Mouse (Mus musculus) heart, embryonic 15.5 days (tissue): ENCODE measurements around the gene Dnm3. TPM values are rescaled to one million over a fixed set of nuclear protein-coding genes. Genes with fewer than 3 reads are reported as not detected.

Experiments used
- ATAC-seq: fragments of 200-750 bp; cut with Nextera tagmentation; replicated peaks from 2 replicates; pipeline ENCODE4 v1.8.0; 2017; ENCODE audit warnings: low read depth, moderate TSS enrichment; ENCODE audit not compliant: insufficient number of reproducible peaks, insufficient read depth, low FRiP score
- H3K27ac ChIP-seq: fragments of 300-500 bp; sonication (generic); 2 replicates; pipeline ENCODE4 v1.5.1; 2015; ENCODE audit warnings: mild to moderate bottlenecking, inconsistent platforms
- H3K27me3 ChIP-seq: fragments of 300-500 bp; sonication (generic); 2 replicates; pipeline ENCODE4 v1.6.1; 2015; ENCODE audit warnings: inconsistent platforms
- H3K36me3 ChIP-seq: fragments of 300-500 bp; sonication (generic); 2 replicates; pipeline ENCODE4 v1.6.1; 2015; ENCODE audit warnings: mild to moderate bottlenecking, inconsistent platforms
- H3K4me1 ChIP-seq: fragments of 300-500 bp; sonication (generic); replicated peaks from 2 replicates; pipeline ENCODE4 v1.6.1; 2015; ENCODE audit warnings: inconsistent platforms
- H3K4me2 ChIP-seq: fragments of 300-500 bp; sonication (generic); 2 replicates; pipeline ENCODE4 v1.6.1; 2015; ENCODE audit warnings: inconsistent platforms, mild to moderate bottlenecking, moderate library complexity
- H3K4me3 ChIP-seq: fragments of 300-500 bp; sonication (generic); 2 replicates; pipeline ENCODE4 v1.5.1; 2015; ENCODE audit warnings: mild to moderate bottlenecking, inconsistent platforms
- H3K9ac ChIP-seq: fragments of 300-500 bp; sonication (generic); 2 replicates; pipeline ENCODE4 v1.6.1; 2015; ENCODE audit warnings: mild to moderate bottlenecking, inconsistent platforms
- H3K9me3 ChIP-seq: fragments of 300-500 bp; sonication (generic); replicated peaks from 2 replicates; pipeline ENCODE4 v1.6.1; 2016; ENCODE audit warnings: inconsistent platforms
- WGBS: fragments of 180-500 bp; shearing (Covaris S2); methylation state at CpG from one replicate; pipeline ENCODE4 v1.1.7; 2015; ENCODE audit warnings: mixed read lengths; 5-methylcytosine and 5-hydroxymethylcytosine counted together
- polyA plus RNA-seq: library from polyadenylated mRNA; unstranded; fragments of >200 nt; fragmentation: Nextera tagmentation; extraction: Ambion mirVana; gene quantifications from 2 replicates; pipeline ENCODE4 v1.2.1, GENCODE M21; 2015

Dnm3 gene
- polyA plus RNA-seq, 1 experiment from 2014 or later: 1.7 TPM

DNA sequence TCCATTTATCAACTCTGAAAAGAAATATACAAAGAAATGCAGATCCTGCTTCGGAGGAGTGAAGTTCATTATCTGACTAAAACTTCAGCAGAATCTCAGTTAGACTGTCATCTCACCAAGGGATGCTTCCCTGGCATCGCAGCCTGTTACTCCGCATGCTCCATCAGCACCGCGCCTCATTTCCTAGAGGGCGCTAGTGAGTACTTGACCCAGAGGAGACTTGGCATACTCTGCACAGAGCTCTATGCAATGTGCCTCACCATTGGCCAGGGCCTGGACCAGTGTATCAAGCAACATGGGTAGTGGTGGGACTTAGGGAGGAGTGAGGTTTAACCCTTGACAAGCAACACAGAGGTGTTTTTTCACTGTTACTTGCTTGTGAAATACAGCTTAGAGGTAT is 190.9 kb downstream of the Dnm3 start:
- Histone ChIP-seq H3K27ac (no peak overlapping the region), H3K9me3 (no peaks in the 10 kb centered on the region), H3K9ac (no peak overlapping the region), H3K4me2 (no peak overlapping the region), H3K4me3 (no peak overlapping the region), H3K36me3 (no peaks in the 10 kb centered on the region), H3K4me1 (peaks cover under 1% of the 10 kb centered on the region; the same call in 1 of the 2 replicates), H3K27me3 (no peaks in the 10 kb centered on the region)
- 45% methylated on average over 6 of the region's 6 CpGs for WGBS
- ATAC-seq: no peak

DNA sequence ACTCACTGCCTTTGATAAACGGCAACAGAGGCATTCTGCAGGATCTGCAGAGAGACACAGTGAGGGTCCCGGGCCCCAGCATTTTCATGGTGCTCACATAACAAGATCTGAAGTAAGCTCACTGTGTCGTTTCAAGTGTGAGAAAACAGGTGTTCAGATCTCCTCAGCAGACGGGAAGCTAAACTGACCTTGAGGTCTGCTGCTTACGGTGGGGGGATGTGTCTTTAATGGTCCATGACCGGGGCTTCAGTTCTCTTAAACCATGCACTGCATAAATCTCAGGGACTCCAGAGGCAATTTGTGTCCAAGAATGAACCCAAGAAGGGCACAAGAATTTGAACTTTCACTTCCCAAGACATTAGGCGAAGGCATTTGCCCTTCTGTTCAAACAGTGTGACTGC is 195.9 kb downstream of the Dnm3 start:
- no peak for ATAC-seq
- Histone ChIP-seq H3K27ac (no peak overlapping the region), H3K4me1 (peaks cover 6% of the 10 kb centered on the region), H3K9ac (no peak overlapping the region), H3K4me2 (no peak overlapping the region), H3K27me3 (no peaks in the 10 kb centered on the region), H3K9me3 (no peaks in the 10 kb centered on the region), H3K36me3 (no peaks in the 10 kb centered on the region), H3K4me3 (no peak overlapping the region)
- WGBS: 33% methylated on average over 7 of the region's 7 CpGs

DNA sequence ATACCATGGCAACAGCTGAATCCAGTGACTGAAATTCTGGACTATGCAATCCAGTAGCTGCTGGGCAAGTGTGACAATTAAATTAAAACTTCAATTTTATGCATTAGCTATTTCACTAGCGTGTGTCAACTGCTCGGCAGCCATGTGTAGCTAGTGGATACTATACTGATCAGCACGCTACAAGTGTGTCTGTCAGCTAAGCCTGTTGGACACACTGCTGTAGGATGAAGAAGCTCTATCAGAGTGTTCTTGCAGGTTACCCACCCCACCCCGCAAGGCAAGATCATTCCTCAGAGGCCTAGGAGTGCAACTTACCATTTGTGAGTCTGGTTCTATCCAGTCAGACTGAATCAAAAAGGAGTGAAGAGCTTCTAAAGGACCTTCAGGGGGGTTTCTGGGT is 197.8 kb downstream of the Dnm3 start:
- 95% methylated on average over 4 of the region's 4 CpGs for WGBS
- H3K36me3 ChIP-seq: no peaks in the 10 kb centered on the region
- no peak for ATAC-seq

DNA sequence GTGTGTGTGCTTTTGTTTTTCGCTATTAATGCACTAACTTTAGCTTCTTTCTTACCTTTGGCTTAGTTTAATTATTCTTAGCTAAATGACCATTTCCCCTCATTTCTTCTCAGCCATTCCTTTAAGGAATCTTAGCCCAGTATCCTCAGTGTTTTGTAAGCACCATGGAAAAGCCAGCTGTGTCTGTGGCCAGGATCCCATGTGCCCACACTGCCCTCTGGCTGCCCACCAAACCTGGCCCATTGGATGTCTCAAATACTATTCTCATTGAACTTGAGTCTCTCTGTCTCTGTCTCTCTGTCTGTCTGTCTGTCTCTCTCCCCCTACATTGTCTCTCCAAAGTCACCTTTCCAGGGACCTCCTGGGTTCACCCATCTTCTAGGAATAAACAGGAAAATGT is 201.8 kb downstream of the Dnm3 start:
- Histone ChIP-seq H3K4me1 (no peaks in the 10 kb centered on the region), H3K9ac (no peak overlapping the region), H3K27me3 (no peaks in the 10 kb centered on the region), H3K36me3 (no peaks in the 10 kb centered on the region), H3K9me3 (no peaks in the 10 kb centered on the region), H3K4me2 (no peak overlapping the region), H3K4me3 (no peak overlapping the region), H3K27ac (no peak overlapping the region)
- 78% methylated on average over 1 of the region's 1 CpGs for WGBS
- no peak for ATAC-seq

More for the DNA sequence above, 197.8 kb downstream of the Dnm3 start:
- no peak overlapping the region for H3K4me2 ChIP-seq
- H3K9me3 ChIP-seq: no peaks in the 10 kb centered on the region
- no peak overlapping the region for H3K9ac ChIP-seq
- no peak overlapping the region for H3K27ac ChIP-seq
- H3K4me3 ChIP-seq: no peak overlapping the region
- no peaks in the 10 kb centered on the region for H3K27me3 ChIP-seq
- H3K4me1 ChIP-seq: peaks cover 6% of the 10 kb centered on the region

DNA sequence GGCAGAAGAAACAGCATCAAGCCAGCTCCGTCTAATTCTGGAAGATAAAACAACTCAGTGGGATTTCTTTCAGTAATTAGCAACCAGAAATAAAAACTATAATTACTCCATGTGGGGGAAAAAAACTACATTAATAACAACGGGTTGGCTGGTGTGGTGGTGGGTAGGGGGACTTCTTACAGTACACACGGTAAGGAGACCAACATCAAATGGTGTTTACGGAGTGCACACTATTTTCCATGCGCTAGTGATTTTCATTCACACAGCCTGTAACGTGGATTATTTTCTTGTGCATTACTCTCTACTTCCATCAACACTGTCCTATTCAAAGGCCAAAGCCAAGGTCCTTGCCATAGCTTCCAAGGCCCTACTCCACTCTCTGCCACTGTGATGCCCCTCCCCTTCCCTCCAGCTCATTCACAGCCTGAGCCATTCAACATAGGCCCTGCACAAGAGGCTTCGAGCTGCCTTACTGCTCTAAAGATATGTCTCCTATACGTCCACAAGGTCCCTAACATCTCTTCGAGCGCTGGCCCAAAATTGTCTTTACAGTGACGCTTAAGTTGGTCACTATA is 203.1 kb downstream of the Dnm3 start:
- Histone ChIP-seq H3K4me2 (no peak overlapping the region), H3K9me3 (no peaks in the 10 kb centered on the region), H3K27me3 (no peaks in the 10 kb centered on the region), H3K27ac (no peak overlapping the region), H3K4me3 (no peak overlapping the region), H3K4me1 (no peaks in the 10 kb centered on the region), H3K36me3 (no peaks in the 10 kb centered on the region), H3K9ac (no peak overlapping the region)
- no peak for ATAC-seq
- WGBS: 86% methylated on average over 11 of the region's 11 CpGs

DNA sequence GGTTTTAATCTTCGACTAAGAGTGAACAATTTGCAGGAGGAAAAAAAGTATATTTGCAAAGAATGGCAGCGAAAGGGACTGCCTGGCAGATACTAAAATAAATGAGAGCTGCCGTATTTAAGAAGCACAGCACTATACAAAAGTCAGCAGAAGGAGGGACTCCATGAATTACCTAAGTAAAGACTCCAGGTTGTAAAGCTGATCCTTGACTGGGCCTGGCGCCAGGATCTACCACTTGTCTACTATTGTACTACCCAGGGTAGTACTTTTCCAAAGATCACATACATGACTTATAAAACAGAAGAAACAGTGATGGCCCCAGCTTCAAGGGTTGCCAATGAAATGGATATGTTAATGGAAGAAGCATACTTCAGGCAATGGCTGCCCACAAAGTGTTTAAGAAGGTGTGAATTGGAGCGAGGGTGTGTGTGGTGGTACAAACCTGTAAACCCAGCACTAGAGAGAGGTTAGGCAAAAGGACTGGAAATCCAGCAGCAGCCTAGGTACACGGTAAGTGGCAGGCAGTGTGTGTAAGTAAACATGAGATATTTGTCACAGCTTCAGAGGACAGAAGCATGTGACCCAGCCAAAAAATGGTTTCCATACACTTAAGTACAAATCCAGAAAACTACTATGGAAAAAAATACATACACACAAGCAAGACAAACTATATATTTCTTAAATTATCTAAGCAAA is 220.8 kb downstream of the Dnm3 start:
- Histone ChIP-seq H3K4me1 (peaks cover 5% of the 10 kb centered on the region; the same call in 1 of the 2 replicates), H3K4me2 (no peak overlapping the region), H3K36me3 (no peaks in the 10 kb centered on the region), H3K9me3 (no peaks in the 10 kb centered on the region), H3K4me3 (no peak overlapping the region), H3K27ac (no peak overlapping the region), H3K9ac (no peak overlapping the region), H3K27me3 (no peaks in the 10 kb centered on the region)
- no peak for ATAC-seq
- 81% methylated on average over 6 of the region's 6 CpGs for WGBS

DNA sequence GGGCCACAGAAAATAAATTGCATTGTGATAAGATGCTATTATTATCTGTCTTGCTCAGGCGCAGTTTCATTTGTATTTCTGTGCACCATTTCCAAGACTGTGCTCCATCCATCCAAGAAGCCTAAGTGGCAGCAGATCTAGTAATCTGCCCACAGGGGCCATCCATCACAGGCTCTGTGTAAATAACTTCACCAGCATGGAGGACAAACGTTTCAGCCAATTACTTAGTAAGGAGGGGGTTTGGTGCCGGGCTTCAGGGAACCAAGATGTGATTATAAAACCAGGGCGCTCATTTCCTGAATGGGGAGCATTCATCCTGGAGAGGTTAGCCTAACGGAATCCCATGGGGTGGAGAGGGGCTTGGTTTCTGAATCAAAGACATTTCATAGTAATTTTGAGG is 222.9 kb downstream of the Dnm3 start:
- Histone ChIP-seq H3K4me2 (no peak overlapping the region), H3K9ac (no peak overlapping the region), H3K4me3 (no peak overlapping the region), H3K27me3 (no peaks in the 10 kb centered on the region), H3K36me3 (no peaks in the 10 kb centered on the region), H3K4me1 (peaks cover 5% of the 10 kb centered on the region; the same call in 1 of the 2 replicates), H3K27ac (no peak overlapping the region), H3K9me3 (no peaks in the 10 kb centered on the region)
- WGBS: 51% methylated on average over 5 of the region's 5 CpGs
- no peak for ATAC-seq

DNA sequence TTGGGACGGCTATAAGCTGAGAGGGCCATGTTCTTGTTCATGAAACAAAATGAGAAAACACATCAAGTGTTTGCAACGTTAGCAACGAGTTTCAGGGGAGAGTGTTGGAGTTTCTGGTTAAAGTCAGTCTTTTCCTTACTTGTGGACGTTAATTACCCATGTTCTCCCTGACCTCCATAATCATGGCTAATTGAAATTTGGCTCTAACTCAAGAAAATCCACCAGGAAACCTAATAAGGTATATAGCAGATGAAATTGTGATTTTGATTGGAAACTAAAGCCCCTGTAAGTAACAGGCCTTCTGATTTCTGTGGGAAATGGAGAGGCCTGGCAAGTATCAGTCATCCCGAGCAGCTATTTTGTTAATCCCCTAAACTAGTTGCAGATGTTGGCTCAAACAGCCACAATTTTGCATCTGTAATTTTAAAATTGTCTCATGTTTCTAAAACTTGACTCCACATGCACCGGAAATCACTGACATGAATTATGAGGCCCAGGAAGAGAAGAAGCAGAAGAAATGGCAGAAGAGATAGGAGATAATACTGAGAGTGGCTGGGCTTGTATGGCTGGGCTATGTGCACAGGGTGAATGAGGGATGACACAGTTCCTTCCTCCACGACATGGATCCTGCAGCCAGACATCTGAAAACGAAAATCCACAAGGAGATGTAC is 223.7 kb downstream of the Dnm3 start:
- 57% methylated on average over 8 of the region's 8 CpGs for WGBS
- Histone ChIP-seq H3K9ac (no peak overlapping the region), H3K4me1 (peaks cover 5% of the 10 kb centered on the region; the same call in 1 of the 2 replicates), H3K4me3 (no peak overlapping the region), H3K36me3 (no peaks in the 10 kb centered on the region), H3K27ac (peak overlapping the region; percentile 27; the same call in 1 of the 2 replicates), H3K9me3 (no peaks in the 10 kb centered on the region), H3K4me2 (no peak overlapping the region), H3K27me3 (no peaks in the 10 kb centered on the region)
- no peak for ATAC-seq

DNA sequence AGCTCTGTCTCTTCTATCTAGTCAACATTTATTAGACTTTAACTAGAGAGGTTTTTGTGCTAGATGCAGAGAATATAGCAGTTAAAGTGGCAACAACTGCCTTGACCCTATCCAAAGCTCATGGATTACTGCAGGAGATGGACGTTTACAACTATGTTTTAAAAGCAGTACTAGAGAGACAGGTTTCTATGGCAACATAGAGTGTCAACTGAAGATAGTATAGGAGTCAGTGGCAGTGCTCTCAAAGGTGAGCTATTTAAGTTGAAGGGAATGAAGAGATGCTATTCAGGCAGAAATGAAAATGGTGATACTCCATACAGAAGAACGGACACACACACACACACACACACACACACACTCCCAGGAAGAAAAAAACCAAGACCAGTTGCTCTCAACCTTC is 225.0 kb downstream of the Dnm3 start:
- WGBS: 52% methylated on average over 2 of the region's 2 CpGs
- H3K4me2 ChIP-seq: no peak overlapping the region
- no peak for ATAC-seq
- no peak overlapping the region for H3K9ac ChIP-seq
- H3K27ac ChIP-seq: no peak overlapping the region
- no peaks in the 10 kb centered on the region for H3K27me3 ChIP-seq
- peaks cover 5% of the 10 kb centered on the region; the same call in 1 of the 2 replicates for H3K4me1 ChIP-seq
- H3K4me3 ChIP-seq: no peak overlapping the region
- no peaks in the 10 kb centered on the region for H3K36me3 ChIP-seq
- no peaks in the 10 kb centered on the region for H3K9me3 ChIP-seq

DNA sequence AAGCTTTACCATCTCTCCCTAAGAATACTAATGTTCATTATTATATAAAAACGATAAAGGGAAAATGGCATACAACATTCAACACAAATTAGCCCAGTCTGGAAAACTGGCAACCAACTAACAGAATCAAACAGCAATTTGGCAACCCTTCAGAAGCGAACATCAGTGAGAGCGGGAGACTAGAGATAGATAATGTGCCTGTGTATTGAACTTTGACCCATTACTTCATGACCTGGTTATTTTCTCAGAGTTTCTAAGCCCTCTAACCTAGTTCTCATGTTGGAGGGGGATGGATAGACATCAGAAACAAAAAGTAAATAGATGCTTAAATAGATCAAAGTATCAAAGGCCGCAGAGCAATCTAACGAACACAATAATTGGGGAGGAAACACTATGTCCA is 230.6 kb downstream of the Dnm3 start:
- H3K4me2 ChIP-seq: no peak overlapping the region

DNA sequence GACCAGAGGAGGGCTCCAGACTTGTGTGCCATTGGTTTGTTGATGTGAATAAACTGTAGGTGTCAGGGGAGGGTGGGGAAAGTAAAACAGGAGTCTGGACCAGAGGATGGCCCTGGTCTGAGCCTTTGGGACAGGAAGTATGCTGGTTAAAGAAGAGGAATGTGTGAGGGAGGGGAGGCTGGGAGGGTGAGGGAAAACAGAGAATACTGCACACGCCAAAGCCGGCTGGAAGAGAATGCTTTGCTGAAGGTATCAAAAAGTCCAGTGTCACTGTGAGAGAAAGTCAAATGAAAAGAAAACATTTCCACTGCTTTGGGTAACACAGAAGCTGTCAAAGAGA is 234.2 kb downstream of the Dnm3 start:
- Histone ChIP-seq H3K4me1 (0 out of 2 replicates have a peak, but pooled peaks cover 6% of the 10 kb centered on the region), H3K9me3 (no peaks in the 10 kb centered on the region), H3K9ac (no peak overlapping the region), H3K27ac (no peak overlapping the region), H3K4me3 (no peak overlapping the region), H3K4me2 (no peak overlapping the region), H3K27me3 (no peaks in the 10 kb centered on the region), H3K36me3 (no peaks in the 10 kb centered on the region)
- WGBS: 12% methylated on average over 2 of the region's 2 CpGs
- ATAC-seq: no peak

More for the DNA sequence above, 230.6 kb downstream of the Dnm3 start:
- Histone ChIP-seq H3K27me3 (no peaks in the 10 kb centered on the region), H3K9ac (no peak overlapping the region), H3K9me3 (no peaks in the 10 kb centered on the region), H3K36me3 (no peaks in the 10 kb centered on the region), H3K27ac (no peak overlapping the region), H3K4me1 (0 out of 2 replicates have a peak, but pooled peaks cover 6% of the 10 kb centered on the region), H3K4me3 (no peak overlapping the region)
- no peak for ATAC-seq
- WGBS: 76% methylated on average over 5 of the region's 5 CpGs
